Mouse (Mus musculus) gastrocnemius, adult 8-10 months (tissue): ENCODE results near the gene Vmn2r115. TPM values are rescaled to one million over a fixed set of nuclear protein-coding genes. Genes with fewer than 3 reads are reported as not detected.
"Not testable (repeated sequence)": the region's sequence is repeated elsewhere in the genome, so short reads cannot be mapped to it uniquely, and the experiment has no call there.

Experiments used
- DNase-seq, 2 experiments: peaks; one replicate each; pipeline ENCODE4 v3.0.0; 2022; ENCODE audit warnings: low spot score in 2 of 2
- total RNA-seq, 4 experiments: library from RNA; stranded (reverse); gene quantifications; 2 replicates each; pipeline ENCODE4 v1.2.4; 2022

Gene Vmn2r115
- not detected for total RNA-seq

- DNase-seq = not testable (repeated sequence)
Observed at GRCm38 (mm10) chr17:23343441-23343840, at the start of gene Vmn2r115. Vmn2r115 (plus strand) TSS chr17:23343741.

GRCm38 (mm10) chr17:23312437-23312836 is 31.1 kb upstream of the Vmn2r115 start, which contains the start of gene Vmn2r114:
Vmn2r114 (minus strand) TSS chr17:23312537.
- DNase-seq = not testable (repeated sequence)

GRCm38 (mm10) chr17:23330657-23331056 is 12.9 kb upstream of the Vmn2r115 start:
- no peak for DNase-seq

DNA sequence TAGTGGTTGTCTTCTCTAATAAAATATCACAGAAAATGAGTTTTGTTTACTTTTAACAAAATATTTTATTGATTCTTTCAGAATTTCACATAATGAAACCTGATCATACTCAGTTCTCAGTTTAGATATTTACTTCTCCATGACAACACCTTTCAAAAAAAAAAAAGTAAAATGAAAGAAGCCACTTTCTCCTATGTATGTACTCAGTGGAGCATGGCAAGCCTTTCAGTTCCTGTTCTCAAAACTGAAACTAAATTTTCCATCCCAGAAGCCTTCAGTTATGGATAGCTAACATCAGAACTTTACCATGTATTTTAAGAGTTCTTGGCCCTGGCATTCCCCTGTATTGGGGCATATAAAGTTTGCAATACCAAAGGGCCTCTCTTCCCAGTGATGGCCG is 8.1 kb downstream of the Vmn2r115 start:
- DNase-seq = no peak

GRCm38 (mm10) chr17:23384304-23384703 is 40.8 kb downstream of the Vmn2r115 start, which contains the start of gene Vmn2r116:
Vmn2r116 (plus strand) TSS chr17:23384604.
- not testable (repeated sequence) for DNase-seq

Other genes with a start within 250 kb of the Vmn2r115 start
- 1 to 10 TPM in 2 of 4 experiments, under 1 TPM in 2; 0.92 to 3.5 (median 1.5) TPM for gene Zfp40, start 150.5 kb upstream of the Vmn2r115 start, total RNA-seq
- not detected for gene Vmn2r114, start 31.2 kb upstream of the Vmn2r115 start, total RNA-seq
- not detected for gene Vmn2r116, start 40.9 kb downstream of the Vmn2r115 start, total RNA-seq
- not detected for gene Vmn2r117, start 136.0 kb downstream of the Vmn2r115 start, total RNA-seq
- 1 to 10 TPM; 2.1 to 2.7 (median 2.2) TPM for gene Zfp213, start 220.5 kb downstream of the Vmn2r115 start, total RNA-seq